Mouse (Mus musculus) intestine, postnatal 0 days (tissue): ENCODE data around the gene Trmt61a. TPM values are rescaled to one million over a fixed set of nuclear protein-coding genes. Genes with fewer than 3 reads are reported as not detected.
"Not testable (repeated sequence)": the region's sequence is repeated elsewhere in the genome, so short reads cannot be mapped to it uniquely, and the experiment has no call there.

ENCODE experiments used
- ATAC-seq: fragments of 200-750 bp; cut with Nextera tagmentation; 2 replicates; pipeline ENCODE4 v1.8.0; 2017; ENCODE audit warnings: mild to moderate bottlenecking, moderate TSS enrichment, moderate library complexity
- H3K27ac ChIP-seq: fragments of 300-500 bp; sonication (generic); 2 replicates; pipeline ENCODE4 v1.5.1; 2014; ENCODE audit warnings: mild to moderate bottlenecking, low read depth, low read length, moderate library complexity
- H3K27me3 ChIP-seq: fragments of 300-500 bp; sonication (generic); replicated peaks from 2 replicates; pipeline ENCODE4 v1.6.1; 2014; ENCODE audit warnings: low read length, mixed read lengths; ENCODE audit not compliant: control insufficient read depth, insufficient read depth
- H3K36me3 ChIP-seq: fragments of 300-500 bp; sonication (generic); 2 replicates; pipeline ENCODE4 v1.6.1; 2014; ENCODE audit warnings: mild to moderate bottlenecking, moderate library complexity; ENCODE audit not compliant: control insufficient read depth, insufficient read depth
- H3K4me1 ChIP-seq: fragments of 300-500 bp; sonication (generic); replicated peaks from 2 replicates; pipeline ENCODE4 v1.6.1; 2014; ENCODE audit warnings: antibody characterized with exemption, low read length, mixed read lengths; ENCODE audit not compliant: control insufficient read depth, insufficient read depth
- H3K4me2 ChIP-seq: fragments of 300-500 bp; sonication (generic); replicated peaks from 2 replicates; pipeline ENCODE4 v1.6.1; 2014; ENCODE audit warnings: low read depth, mild to moderate bottlenecking, moderate library complexity
- H3K4me3 ChIP-seq: fragments of 300-500 bp; sonication (generic); 2 replicates; pipeline ENCODE4 v1.5.1; 2014; ENCODE audit warnings: low read depth, low read length
- H3K9ac ChIP-seq: fragments of 300-500 bp; sonication (generic); 2 replicates; pipeline ENCODE4 v1.6.1; 2014; ENCODE audit warnings: mild to moderate bottlenecking, low read depth, low read length
- H3K9me3 ChIP-seq: fragments of 300-500 bp; sonication (generic); 2 replicates; pipeline ENCODE4 v1.6.1; 2016; ENCODE audit warnings: mixed run types; ENCODE audit not compliant: control insufficient read depth
- CTCF ChIP-seq: sonication (generic); IDR thresholded peaks from 2 replicates; pipeline ENCODE4 v1.5.1; 2016; ENCODE audit warnings: low read depth, mild to moderate bottlenecking, control low read depth, antibody characterized with exemption, moderate library complexity
- WGBS: fragments of 180-500 bp; shearing (Covaris S2); extraction: QIAGEN DNeasy Blood & Tissue Kit; methylation state at CpG from one replicate; pipeline ENCODE4 v1.1.7; 2014; 5-methylcytosine and 5-hydroxymethylcytosine counted together
- polyA plus RNA-seq: library from polyadenylated mRNA; unstranded; fragments of >200 nt; fragmentation: Nextera tagmentation; extraction: Ambion mirVana; gene quantifications from 2 replicates; pipeline ENCODE4 v1.2.1, GENCODE M21; 2015

Trmt61a gene
- polyA plus RNA-seq, 1 experiment from 2014 or later: 5.6 TPM

GRCm38 (mm10) chr12:111708181-111708580 lies 30.3 kb downstream of the Trmt61a start:
- no peak for ATAC-seq

DNA sequence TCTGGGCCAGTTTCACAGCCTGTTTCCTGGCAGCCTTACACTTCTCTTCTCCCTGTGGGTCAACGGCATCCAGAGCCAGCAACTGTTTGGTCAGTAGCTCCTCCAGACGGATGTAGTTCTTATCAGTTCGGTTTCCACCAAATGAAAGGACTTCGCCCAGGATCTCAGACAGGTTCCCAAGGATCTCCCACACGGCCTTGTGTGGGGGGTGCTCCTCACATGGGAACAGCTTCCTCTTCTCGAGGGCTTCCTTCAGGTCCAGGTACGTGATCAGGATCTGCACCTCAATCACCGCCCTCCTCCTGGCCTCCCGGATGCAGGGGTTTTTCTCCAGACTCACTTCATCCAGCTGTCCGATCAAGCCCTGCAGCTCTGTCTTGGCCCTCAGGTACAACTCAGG lies 32.2 kb downstream of the Trmt61a start:
- no peak overlapping the region for H3K4me3 ChIP-seq
- WGBS: 70% methylated on average over 10 of the region's 10 CpGs
- peaks cover 6% of the 10 kb centered on the region; the same call in 1 of the 2 replicates for H3K4me1 ChIP-seq
- H3K27me3 ChIP-seq: no peaks in the 10 kb centered on the region
- H3K27ac ChIP-seq: no peak overlapping the region
- H3K9ac ChIP-seq: no peak overlapping the region
- ATAC-seq: no peak
- no peak for TF ChIP-seq CTCF
- no peaks in the 10 kb centered on the region for H3K9me3 ChIP-seq
- H3K4me2 ChIP-seq: no peak overlapping the region
- H3K36me3 ChIP-seq: peaks cover 30% of the 10 kb centered on the region

More at GRCm38 (mm10) chr12:111708181-111708580, 30.3 kb downstream of the Trmt61a start:
- no peaks in the 10 kb centered on the region for H3K9me3 ChIP-seq
- TF ChIP-seq CTCF: 0 out of 2 replicates have a peak, but pooled peaks have one; percentile 2
- H3K9ac ChIP-seq: no peak overlapping the region
- peaks cover 6% of the 10 kb centered on the region; the same call in 1 of the 2 replicates for H3K4me1 ChIP-seq
- H3K27me3 ChIP-seq: no peaks in the 10 kb centered on the region
- H3K36me3 ChIP-seq: peaks cover 30% of the 10 kb centered on the region
- no peak overlapping the region for H3K4me3 ChIP-seq
- no peak overlapping the region for H3K27ac ChIP-seq
- WGBS: 68% methylated on average over 4 of the region's 4 CpGs
- no peak overlapping the region for H3K4me2 ChIP-seq

- Histone ChIP-seq H3K9ac (peak overlapping the region; percentile 97), H3K27ac (peak overlapping the region; percentile 69), H3K9me3 (no peaks in the 10 kb centered on the region), H3K4me1 (peaks cover 6% of the 10 kb centered on the region; the same call in 1 of the 2 replicates), H3K27me3 (no peaks in the 10 kb centered on the region), H3K4me3 (peak overlapping the region; percentile 95), H3K36me3 (peaks cover 30% of the 10 kb centered on the region), H3K4me2 (peak overlapping the region; percentile 80)
- no peak for TF ChIP-seq CTCF
- peak; percentile 19 for ATAC-seq
- WGBS: under 1% methylated on average over 32 of the region's 33 CpGs
Observed at GRCm38 (mm10) chr12:111712476-111712875, 34.6 kb downstream of the Trmt61a start.

DNA sequence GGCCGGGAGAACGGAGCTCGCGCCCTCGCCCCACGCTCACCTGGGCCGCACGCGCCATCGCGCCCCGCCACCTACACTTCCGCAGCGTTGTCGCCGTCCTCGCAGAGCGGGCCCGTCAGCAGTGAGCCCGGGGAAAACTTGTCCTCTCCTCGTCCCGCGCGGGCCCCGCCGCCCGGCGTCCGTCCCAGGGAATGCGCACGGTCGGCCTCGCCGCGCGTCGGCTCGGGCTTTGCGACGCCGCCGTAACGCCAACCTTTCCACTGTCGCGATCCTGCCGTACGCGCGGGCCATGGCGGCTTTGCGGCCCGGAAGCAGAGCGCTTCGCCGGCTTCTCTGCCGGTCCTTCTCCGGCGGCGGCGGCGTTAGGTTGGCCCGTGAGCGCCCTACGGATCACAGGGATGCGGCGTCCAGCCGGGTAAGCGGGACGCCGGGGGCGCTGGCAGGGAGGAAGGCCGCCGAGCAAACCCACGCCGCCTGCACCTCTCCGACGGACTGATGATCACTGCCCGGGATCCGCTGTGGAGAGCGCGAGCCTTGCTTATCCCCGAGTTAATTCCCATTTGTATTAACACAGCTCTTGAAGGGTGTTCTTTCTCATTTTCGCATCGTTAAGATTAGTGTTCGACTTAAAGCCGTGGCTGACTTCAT lies 35.2 kb downstream of the Trmt61a start, which contains the start of the genes Bag5 and Apopt1:
Gene Bag5, minus strand, starts transcription at position 254 of the 648 bp plus-strand sequence.
Gene Apopt1, plus strand, starts transcription at position 258 of the 648 bp plus-strand sequence.
- H3K27me3 ChIP-seq: no peaks in the 10 kb centered on the region
- peak within 1 kb of the TSS; percentile 97 for H3K9ac ChIP-seq
- H3K27ac ChIP-seq: peak within 1 kb of the TSS; percentile 69
- peak; percentile 94 for ATAC-seq
- H3K36me3 ChIP-seq: peaks cover 30% of the 10 kb centered on the region
- WGBS: under 1% methylated on average over 78 of the region's 86 CpGs
- H3K9me3 ChIP-seq: no peaks in the 10 kb centered on the region
- H3K4me3 ChIP-seq: peak within 1 kb of the TSS; percentile 95
- peak; percentile 61 for TF ChIP-seq CTCF
- peaks cover 6% of the 10 kb centered on the region; the same call in 1 of the 2 replicates for H3K4me1 ChIP-seq
- peak within 1 kb of the TSS; percentile 80 for H3K4me2 ChIP-seq

GRCm38 (mm10) chr12:111713880-111714279 lies 36.0 kb downstream of the Trmt61a start:
- not testable (repeated sequence) for H3K9ac ChIP-seq, H3K27ac ChIP-seq, ATAC-seq, H3K27me3 ChIP-seq, H3K4me1 ChIP-seq, H3K9me3 ChIP-seq
- peak overlapping the region; percentile 80 for H3K4me2 ChIP-seq
- 53% methylated on average over 6 of the region's 6 CpGs for WGBS
- peak overlapping the region; percentile 95 for H3K4me3 ChIP-seq
- peaks cover 25% of the 10 kb centered on the region for H3K36me3 ChIP-seq

DNA sequence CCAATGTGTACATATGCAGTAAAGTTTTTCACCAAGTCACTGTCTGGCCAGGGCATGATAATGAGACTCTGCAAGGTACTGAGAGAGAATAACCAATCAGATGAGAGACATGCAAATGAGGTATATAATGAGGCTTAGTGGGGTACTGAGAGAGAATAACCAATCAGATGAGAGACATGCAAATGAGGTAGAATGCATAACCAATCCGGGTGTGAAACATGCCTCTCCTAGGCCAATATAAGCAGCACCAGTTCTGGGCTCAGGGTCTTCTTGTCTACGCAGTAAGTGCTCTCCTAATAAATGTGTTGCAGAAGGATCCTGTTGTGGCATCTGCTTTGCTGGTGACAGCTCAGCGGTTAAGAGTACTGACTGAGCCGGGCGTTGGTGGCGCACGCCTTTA lies 38.6 kb downstream of the Trmt61a start:
- Histone ChIP-seq H3K4me3 (no peak overlapping the region), H3K4me2 (no peak overlapping the region), H3K27ac (no peak overlapping the region), H3K9ac (no peak overlapping the region), H3K4me1 (peaks cover 5% of the 10 kb centered on the region; the same call in 1 of the 2 replicates), H3K9me3 (no peaks in the 10 kb centered on the region), H3K36me3 (no peaks in the 10 kb centered on the region), H3K27me3 (no peaks in the 10 kb centered on the region)
- no peak for TF ChIP-seq CTCF
- WGBS: 98% methylated on average over 7 of the region's 7 CpGs
- ATAC-seq: no peak
